Mouse (Mus musculus): ENCODE results near the gene Htt. TPM values are rescaled to one million over a fixed set of nuclear protein-coding genes. Genes with fewer than 3 reads are reported as not detected.

The Htt gene
- polyA plus RNA-seq, 1 experiment from 2014 or later = 8.7 TPM

DNA sequence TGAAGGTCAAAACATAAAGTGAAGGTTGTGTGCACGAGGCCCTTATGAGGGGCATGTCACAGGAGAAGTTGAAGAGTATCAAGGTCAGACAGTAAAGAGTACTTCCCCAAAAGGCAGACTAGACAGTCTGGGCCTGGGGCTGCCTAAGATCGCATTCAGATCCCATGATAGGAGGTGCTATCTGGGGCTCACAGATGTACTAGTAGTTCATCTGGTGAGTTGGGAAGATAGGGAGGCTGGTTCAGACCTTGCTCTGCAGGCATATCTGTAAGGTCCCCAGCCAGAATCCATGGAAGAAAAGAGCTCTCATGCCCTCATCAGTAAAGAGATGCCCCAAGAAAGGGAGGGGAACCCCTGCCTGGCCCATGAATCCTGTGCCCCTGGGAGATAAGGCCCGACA lies 157.2 kb downstream of the Htt start:
- Histone ChIP-seq H3K4me1 (replicated peaks) (no peaks in the 10 kb centered on the region), H3K9me3 (no peaks in the 10 kb centered on the region), H3K4me2 (replicated peaks) (no peak overlapping the region), H3K27me3 (replicated peaks) (no peaks in the 10 kb centered on the region), H3K36me3 (0 out of 2 replicates have a peak, but pooled peaks cover 6% of the 10 kb centered on the region), H3K27ac (no peak overlapping the region), H3K4me3 (replicated peaks) (no peak overlapping the region), H3K9ac (no peak overlapping the region)
- WGBS = 81% methylated on average over 3 of the region's 3 CpGs
- ATAC-seq = no peak

DNA sequence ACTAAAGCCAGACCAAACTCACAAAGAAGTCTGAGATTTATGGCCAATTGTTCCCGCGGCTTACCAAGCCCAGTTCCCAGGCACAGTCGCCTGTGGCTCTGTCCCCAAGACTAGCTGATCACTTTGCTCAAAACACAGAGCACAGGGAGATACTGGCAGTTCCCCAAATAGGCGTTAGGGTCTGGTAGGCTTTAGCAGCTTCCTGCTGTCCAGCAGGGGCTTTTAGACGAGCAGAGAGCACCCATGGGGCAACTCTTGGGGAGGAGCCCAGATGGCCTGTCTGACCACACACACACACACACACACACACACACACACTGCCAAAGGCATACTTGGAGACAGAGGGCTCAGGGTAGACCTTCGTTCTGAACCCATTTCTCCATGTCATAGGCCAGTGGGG lies 161.0 kb downstream of the Htt start:
- Histone ChIP-seq H3K9me3 (no peaks in the 10 kb centered on the region), H3K27ac (no peak overlapping the region), H3K4me2 (replicated peaks) (no peak overlapping the region), H3K9ac (no peak overlapping the region), H3K27me3 (replicated peaks) (no peaks in the 10 kb centered on the region), H3K4me3 (replicated peaks) (no peak overlapping the region), H3K36me3 (0 out of 2 replicates have a peak, but pooled peaks cover 6% of the 10 kb centered on the region), H3K4me1 (replicated peaks) (no peaks in the 10 kb centered on the region)
- no peak for ATAC-seq
- WGBS = 61% methylated on average over 6 of the region's 6 CpGs

DNA sequence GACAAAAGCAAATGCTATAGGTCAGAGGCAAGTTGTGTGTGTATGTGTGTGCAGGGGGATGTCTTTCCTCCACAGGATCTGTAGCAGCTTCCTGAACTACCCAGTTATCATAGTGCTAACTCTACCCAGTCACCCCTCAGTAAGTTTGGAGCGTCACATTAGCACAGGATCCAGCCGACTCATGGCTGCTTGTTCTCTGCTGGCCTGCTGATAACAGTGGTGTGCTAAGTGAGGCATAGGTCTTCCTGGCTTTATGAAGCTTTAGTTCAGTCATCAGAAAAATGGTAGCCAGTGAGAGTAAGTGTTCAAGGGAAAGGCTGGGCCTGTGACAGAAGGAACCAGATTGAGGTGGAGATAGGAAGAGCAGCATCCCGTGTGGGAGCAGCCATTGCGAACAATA lies 162.4 kb downstream of the Htt start:
- no peak overlapping the region for H3K9ac ChIP-seq
- H3K27me3 ChIP-seq (replicated peaks) = no peaks in the 10 kb centered on the region
- H3K9me3 ChIP-seq = no peaks in the 10 kb centered on the region
- H3K36me3 ChIP-seq = 0 out of 2 replicates have a peak, but pooled peaks cover 6% of the 10 kb centered on the region
- ATAC-seq = no peak
- WGBS = 88% methylated on average over 4 of the region's 4 CpGs
- H3K4me3 ChIP-seq (replicated peaks) = no peak overlapping the region
- no peak overlapping the region for H3K4me2 ChIP-seq (replicated peaks)
- no peaks in the 10 kb centered on the region for H3K4me1 ChIP-seq (replicated peaks)
- H3K27ac ChIP-seq = no peak overlapping the region

DNA sequence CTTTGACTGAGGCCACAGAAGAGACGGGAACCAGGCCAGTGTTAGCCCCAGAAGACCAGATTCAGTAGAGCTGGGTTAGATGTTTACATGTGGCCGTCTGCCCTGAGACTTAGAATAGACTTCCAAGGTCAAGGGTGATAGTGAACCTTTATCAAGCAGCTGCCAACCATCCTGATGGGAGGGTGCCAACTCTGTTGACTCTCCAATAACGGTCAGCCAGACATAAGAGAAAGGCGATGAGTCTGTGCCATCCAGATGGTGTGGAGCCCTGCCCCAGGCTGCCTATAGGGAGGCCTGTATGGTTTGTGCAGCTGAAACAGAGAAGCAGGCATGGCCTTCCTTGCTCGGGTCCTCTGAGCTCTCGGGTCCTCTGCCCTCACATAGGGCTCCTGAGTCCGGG lies 163.0 kb downstream of the Htt start:
- Histone ChIP-seq H3K9me3 (no peaks in the 10 kb centered on the region), H3K9ac (no peak overlapping the region), H3K4me1 (replicated peaks) (no peaks in the 10 kb centered on the region), H3K4me3 (replicated peaks) (no peak overlapping the region), H3K27ac (no peak overlapping the region), H3K27me3 (replicated peaks) (no peaks in the 10 kb centered on the region), H3K4me2 (replicated peaks) (no peak overlapping the region), H3K36me3 (0 out of 2 replicates have a peak, but pooled peaks cover 6% of the 10 kb centered on the region)
- WGBS = 79% methylated on average over 7 of the region's 7 CpGs
- ATAC-seq = no peak

DNA sequence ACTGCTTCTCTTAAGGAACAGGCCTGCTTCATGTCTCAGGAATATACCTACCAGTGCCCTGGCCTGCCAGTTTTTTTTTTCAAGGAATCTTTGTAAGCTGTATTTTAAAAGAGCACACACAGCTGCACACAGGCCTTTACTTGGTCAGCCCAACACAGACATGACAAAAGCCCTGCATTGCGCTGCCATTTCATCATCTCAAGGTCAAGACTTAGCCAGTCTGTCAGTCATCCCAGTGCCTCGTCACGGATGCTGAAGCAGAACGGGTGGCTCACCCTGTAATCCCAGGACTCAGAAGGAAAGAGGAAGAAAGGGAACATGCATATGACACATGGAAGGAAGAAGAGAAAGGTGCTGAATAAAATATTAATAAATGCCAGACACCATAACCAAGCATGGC lies 166.1 kb downstream of the Htt start:
- H3K4me3 ChIP-seq (replicated peaks) = no peak overlapping the region
- no peaks in the 10 kb centered on the region; the same call in 1 of the 2 replicates for H3K4me1 ChIP-seq (replicated peaks)
- H3K27me3 ChIP-seq (replicated peaks) = no peaks in the 10 kb centered on the region
- WGBS = 84% methylated on average over 4 of the region's 4 CpGs
- H3K4me2 ChIP-seq (replicated peaks) = no peak overlapping the region
- H3K9me3 ChIP-seq = no peaks in the 10 kb centered on the region
- 0 out of 2 replicates have a peak, but pooled peaks cover 6% of the 10 kb centered on the region for H3K36me3 ChIP-seq
- no peak for ATAC-seq
- no peak overlapping the region for H3K9ac ChIP-seq
- H3K27ac ChIP-seq = no peak overlapping the region

DNA sequence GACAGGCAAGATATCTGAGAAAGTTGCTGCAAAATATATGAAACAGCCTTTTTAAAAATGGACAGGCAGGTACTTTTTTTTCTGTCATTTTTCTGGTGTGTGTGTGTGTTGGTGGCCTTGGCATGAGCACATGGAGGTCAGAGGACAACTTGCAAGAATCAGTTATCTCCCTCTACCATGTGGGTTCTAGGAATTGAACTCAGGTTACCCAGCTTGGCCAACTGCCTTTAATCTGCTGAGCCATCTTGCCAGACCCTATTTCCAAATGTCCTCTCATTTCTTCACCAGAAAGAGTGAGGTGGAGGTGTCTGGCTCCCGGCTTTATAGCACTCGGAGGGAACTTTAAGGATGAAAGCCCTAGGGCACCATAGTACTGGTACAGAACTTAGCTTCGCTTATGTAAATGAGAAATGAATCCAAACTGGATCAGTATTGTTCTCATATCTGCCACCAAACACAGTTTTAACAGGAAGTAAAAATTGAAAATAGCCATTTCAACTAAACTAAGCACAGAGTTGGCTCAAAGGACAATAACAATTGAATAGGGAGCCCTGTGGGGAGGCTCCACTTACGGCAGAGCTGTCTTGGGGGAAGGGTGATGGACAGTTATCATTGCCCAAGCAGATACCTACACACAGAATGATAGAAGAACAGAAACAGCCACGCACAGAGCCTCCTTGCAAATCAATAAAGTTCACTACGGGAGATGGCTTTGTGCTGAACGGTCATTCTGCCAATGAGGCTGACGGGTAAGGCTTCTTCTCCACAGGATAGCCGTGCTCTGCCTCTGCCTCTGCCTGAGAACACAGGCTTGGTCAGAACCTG lies 168.8 kb downstream of the Htt start:
- no peak for ATAC-seq
- no peak overlapping the region for H3K9ac ChIP-seq
- H3K4me2 ChIP-seq (replicated peaks) = no peak overlapping the region
- WGBS = 79% methylated on average over 9 of the region's 9 CpGs
- no peaks in the 10 kb centered on the region for H3K9me3 ChIP-seq
- H3K36me3 ChIP-seq = no peaks in the 10 kb centered on the region
- H3K27ac ChIP-seq = no peak overlapping the region
- no peak overlapping the region for H3K4me3 ChIP-seq (replicated peaks)
- H3K27me3 ChIP-seq (replicated peaks) = no peaks in the 10 kb centered on the region
- no peaks in the 10 kb centered on the region; the same call in 1 of the 2 replicates for H3K4me1 ChIP-seq (replicated peaks)

DNA sequence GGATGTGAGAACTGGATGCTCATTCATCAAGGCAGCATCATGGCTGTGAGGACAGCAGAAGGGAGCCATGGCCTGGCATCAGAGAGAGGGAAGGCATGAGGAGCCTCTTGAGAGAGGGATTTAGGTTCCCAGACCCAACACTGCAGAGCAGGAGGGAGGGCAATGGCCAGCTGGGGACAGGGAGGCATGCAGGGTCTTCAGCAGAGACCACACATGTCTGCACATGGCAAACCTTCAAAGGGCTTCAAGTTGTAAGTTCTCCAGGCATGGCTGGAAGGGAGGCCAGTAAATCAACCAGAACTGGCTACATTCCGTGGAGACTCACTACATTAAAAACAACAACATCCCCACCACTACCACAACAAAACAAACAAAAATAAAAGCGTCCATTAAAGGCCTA lies 169.6 kb downstream of the Htt start:
- H3K4me2 ChIP-seq (replicated peaks) = no peak overlapping the region
- H3K9me3 ChIP-seq = no peaks in the 10 kb centered on the region
- H3K9ac ChIP-seq = no peak overlapping the region
- H3K36me3 ChIP-seq = no peaks in the 10 kb centered on the region
- no peak overlapping the region for H3K4me3 ChIP-seq (replicated peaks)
- 82% methylated on average over 2 of the region's 2 CpGs for WGBS
- no peaks in the 10 kb centered on the region for H3K27me3 ChIP-seq (replicated peaks)
- no peaks in the 10 kb centered on the region; the same call in 1 of the 2 replicates for H3K4me1 ChIP-seq (replicated peaks)
- no peak for ATAC-seq
- no peak overlapping the region for H3K27ac ChIP-seq

DNA sequence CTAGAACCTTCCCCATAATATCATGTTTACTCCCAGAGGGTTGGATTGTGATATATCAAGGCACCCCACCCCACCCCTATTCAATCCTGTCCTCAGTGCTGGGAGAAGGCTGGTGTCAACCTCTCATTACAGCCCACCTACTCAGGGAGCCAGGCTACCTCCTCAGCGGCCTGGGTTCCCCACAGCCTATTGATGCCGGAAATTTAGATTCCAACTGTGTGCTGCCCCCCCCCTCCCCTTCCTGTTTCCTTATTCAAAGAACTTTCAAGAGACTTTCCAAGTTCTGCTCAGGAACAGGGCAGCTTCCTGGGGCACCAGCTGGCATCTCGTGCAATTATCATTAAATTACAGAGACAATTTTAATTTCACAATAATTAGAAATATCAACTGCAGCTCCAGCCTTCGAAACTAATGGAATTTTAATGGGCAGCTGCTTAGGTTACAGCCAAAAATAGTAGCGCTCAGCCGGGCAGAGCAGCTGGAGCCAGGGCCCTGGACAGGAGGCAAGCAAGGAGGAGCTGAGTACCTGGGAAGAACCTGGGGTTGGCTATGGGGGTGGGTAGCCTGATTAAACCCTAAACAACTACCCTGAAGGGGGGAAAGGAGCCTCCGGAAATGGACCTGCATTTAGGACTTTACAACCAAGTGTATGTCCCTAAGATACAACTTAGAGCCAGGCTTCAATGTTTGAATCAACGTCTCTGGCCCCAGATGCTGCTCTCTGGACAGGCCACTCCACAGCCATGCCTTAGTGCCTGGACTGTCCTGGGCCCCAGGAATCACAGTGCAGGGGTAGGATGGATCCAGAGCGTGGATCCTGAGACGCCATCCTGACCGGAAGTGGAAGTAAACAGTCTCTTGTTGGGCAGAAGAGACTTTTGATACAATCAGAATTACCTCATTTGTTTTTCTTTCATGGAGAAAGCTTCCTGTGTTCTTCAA lies 170.2 kb downstream of the Htt start:
- H3K9ac ChIP-seq = no peak overlapping the region
- no peaks in the 10 kb centered on the region; the same call in 1 of the 2 replicates for H3K4me1 ChIP-seq (replicated peaks)
- H3K27me3 ChIP-seq (replicated peaks) = no peaks in the 10 kb centered on the region
- H3K36me3 ChIP-seq = no peaks in the 10 kb centered on the region
- H3K9me3 ChIP-seq = no peaks in the 10 kb centered on the region
- no peak overlapping the region for H3K4me3 ChIP-seq (replicated peaks)
- no peak for ATAC-seq
- H3K27ac ChIP-seq = no peak overlapping the region
- WGBS = 50% methylated on average over 11 of the region's 11 CpGs
- no peak overlapping the region for H3K4me2 ChIP-seq (replicated peaks)

DNA sequence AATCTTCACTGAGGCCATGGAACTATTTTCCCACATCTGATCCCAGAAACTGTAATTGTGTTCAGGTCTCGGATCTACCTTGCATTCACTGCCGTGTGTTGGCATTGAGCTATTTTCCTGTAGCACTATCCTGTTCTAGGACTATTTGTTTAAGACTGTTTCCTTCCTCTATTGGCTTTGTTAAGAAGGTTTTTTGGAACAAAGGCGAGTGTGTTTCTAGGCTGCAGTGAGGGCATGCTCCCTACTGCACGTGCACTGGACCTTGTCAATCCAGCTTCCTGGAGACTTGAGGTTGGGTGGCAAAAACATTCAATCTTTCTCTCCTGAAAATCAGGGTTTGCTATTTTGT lies 170.9 kb downstream of the Htt start:
- no peak overlapping the region for H3K9ac ChIP-seq
- no peaks in the 10 kb centered on the region for H3K27me3 ChIP-seq (replicated peaks)
- H3K36me3 ChIP-seq = no peaks in the 10 kb centered on the region
- no peaks in the 10 kb centered on the region for H3K9me3 ChIP-seq
- no peaks in the 10 kb centered on the region; the same call in 1 of the 2 replicates for H3K4me1 ChIP-seq (replicated peaks)
- no peak overlapping the region for H3K27ac ChIP-seq
- no peak overlapping the region for H3K4me2 ChIP-seq (replicated peaks)
- no peak for ATAC-seq
- H3K4me3 ChIP-seq (replicated peaks) = no peak overlapping the region
- WGBS = 45% methylated on average over 4 of the region's 4 CpGs

DNA sequence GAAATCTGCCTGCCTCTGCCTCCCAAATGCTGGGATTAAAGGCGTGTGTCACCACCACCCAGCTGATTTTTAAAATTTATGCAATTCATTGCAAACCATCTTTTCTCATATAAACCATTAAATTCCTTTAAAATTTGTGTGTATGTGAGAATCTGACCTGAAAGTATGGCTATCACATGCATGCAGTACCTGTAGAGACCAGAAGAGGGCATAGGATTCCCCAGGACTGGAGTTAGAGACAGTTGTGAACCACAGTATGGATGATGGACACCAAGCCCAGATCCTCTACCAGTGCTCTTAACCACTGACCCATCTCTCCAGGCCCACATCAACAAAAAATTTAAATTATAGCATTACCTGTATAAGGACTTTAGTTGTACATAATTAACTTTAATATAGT lies 171.9 kb downstream of the Htt start:
- Histone ChIP-seq H3K9ac (no peak overlapping the region), H3K27ac (no peak overlapping the region), H3K4me2 (replicated peaks) (no peak overlapping the region), H3K9me3 (no peaks in the 10 kb centered on the region), H3K4me3 (replicated peaks) (no peak overlapping the region), H3K4me1 (replicated peaks) (no peaks in the 10 kb centered on the region; the same call in 1 of the 2 replicates), H3K27me3 (replicated peaks) (no peaks in the 10 kb centered on the region), H3K36me3 (no peaks in the 10 kb centered on the region)
- no peak for ATAC-seq
- 75% methylated on average over 1 of the region's 1 CpGs for WGBS

DNA sequence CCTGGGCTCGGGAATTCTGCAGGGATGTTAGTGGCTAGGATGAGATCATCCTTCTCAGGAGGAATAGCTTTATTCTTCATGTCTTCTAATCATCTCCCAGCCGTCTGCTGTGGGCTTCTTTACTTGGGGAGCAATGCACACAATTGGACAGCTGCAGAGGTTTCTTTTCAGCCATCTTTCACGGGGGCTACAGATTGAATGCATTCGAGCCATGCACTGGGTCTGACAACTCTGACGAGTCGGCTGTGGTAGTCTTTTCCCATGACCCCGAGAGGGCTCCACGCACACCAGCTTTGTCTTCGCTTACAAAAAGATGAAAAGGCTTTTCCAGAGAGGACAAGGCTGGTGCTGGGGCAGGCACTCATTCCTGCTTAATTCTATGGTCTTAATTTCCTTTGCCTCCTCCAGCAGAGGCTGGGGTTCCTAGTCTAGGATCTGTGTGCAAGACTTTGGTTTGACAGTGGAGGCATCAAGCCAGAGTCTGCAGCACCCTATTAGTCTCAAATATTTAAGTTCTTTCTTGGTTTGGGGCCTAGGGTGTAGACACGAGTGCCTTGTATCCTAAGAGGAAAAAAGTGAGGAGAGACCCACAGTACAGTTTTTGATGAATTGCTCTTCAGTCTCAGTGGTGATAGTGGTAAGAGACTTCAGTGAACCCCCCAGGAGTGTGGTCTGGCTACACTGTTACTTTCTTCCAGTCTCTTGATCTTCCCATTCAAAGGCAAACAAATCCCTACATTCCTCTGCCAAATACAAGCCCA lies 180.3 kb downstream of the Htt start:
- no peak for ATAC-seq
- H3K9ac ChIP-seq = no peak overlapping the region
- no peak overlapping the region for H3K4me3 ChIP-seq (replicated peaks)
- H3K27ac ChIP-seq = no peak overlapping the region
- H3K27me3 ChIP-seq (replicated peaks) = no peaks in the 10 kb centered on the region; the same call in 1 of the 2 replicates
- H3K4me1 ChIP-seq (replicated peaks) = no peaks in the 10 kb centered on the region
- 60% methylated on average over 10 of the region's 10 CpGs for WGBS
- H3K36me3 ChIP-seq = no peaks in the 10 kb centered on the region
- H3K9me3 ChIP-seq = no peaks in the 10 kb centered on the region
- no peak overlapping the region for H3K4me2 ChIP-seq (replicated peaks)

DNA sequence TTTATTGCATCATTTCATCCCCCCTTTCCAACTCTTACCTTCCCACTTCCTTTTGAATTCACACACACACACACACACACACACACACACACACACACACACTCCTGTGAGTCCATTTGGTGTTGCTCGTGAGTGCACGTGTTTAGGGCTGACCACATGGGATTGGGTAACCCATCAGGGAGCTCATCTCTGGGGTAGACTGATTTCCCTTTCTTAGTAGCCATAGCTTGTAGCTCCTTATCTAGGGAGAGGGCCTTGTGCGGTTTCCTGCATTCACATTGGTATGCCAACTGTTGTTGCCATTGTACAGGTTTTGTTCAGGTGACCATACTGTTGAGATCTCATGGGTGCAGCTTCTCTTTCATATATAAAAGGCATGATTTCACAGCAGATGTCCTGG lies 181.9 kb downstream of the Htt start:
- WGBS = 81% methylated on average over 3 of the region's 3 CpGs
- Histone ChIP-seq H3K27me3 (replicated peaks) (no peaks in the 10 kb centered on the region; the same call in 1 of the 2 replicates), H3K36me3 (no peaks in the 10 kb centered on the region), H3K4me3 (replicated peaks) (no peak overlapping the region), H3K4me2 (replicated peaks) (no peak overlapping the region), H3K27ac (no peak overlapping the region), H3K9me3 (no peaks in the 10 kb centered on the region), H3K4me1 (replicated peaks) (no peaks in the 10 kb centered on the region), H3K9ac (no peak overlapping the region)
- ATAC-seq = no peak

Measured in intestine, embryonic 15.5 days (tissue).